Mouse (Mus musculus): ENCODE results near the gene Pou2f1. TPM values are rescaled to one million over a fixed set of nuclear protein-coding genes. Genes with fewer than 3 reads are reported as not detected.
"Not testable (repeated sequence)": the region's sequence is repeated elsewhere in the genome, so short reads cannot be mapped to it uniquely, and the experiment has no call there.

The Pou2f1 gene
- polyA plus RNA-seq, 1 experiment from 2014 or later = 28.0 TPM

DNA sequence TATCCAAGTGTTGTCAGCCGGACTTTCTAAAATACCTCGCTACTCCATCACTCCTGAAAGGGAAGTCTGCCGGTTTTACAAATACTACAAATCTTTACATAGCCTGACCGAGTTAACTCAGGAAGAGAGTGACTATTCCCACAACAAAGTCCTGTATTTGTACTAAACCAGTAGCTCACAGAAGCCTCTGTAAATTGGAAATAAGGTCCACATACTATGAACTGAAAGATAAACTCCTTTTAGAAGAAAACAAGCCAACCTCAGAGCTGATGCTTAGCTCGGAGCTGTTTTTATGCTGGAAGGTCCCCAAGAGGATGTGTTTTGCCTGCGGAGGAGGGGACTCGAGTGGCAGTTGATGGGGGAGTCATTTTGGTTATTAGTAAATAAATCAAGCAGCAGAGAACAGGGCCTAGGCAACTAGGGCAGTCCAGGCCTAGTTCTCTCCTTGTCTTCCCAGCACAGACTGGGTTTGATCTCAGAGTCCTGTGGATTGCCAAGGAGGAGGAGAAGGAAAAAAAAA is 1.8 kb downstream of the Pou2f1 start:
- 13% methylated on average over 7 of the region's 7 CpGs for WGBS
- H3K4me3 ChIP-seq = peak overlapping the region; percentile 82
- no peaks in the 10 kb centered on the region for H3K9me3 ChIP-seq (replicated peaks)
- H3K27ac ChIP-seq (replicated peaks) = peak overlapping the region; percentile 99
- H3K4me1 ChIP-seq = peaks cover 49% of the 10 kb centered on the region
- peak; percentile 19 for DNase-seq (ENCODE audit: low spot score)
- no peaks in the 10 kb centered on the region for H3K27me3 ChIP-seq (ENCODE audit: low read depth, poor library complexity, severe bottlenecking)
- no peaks in the 10 kb centered on the region for H3K36me3 ChIP-seq

DNA sequence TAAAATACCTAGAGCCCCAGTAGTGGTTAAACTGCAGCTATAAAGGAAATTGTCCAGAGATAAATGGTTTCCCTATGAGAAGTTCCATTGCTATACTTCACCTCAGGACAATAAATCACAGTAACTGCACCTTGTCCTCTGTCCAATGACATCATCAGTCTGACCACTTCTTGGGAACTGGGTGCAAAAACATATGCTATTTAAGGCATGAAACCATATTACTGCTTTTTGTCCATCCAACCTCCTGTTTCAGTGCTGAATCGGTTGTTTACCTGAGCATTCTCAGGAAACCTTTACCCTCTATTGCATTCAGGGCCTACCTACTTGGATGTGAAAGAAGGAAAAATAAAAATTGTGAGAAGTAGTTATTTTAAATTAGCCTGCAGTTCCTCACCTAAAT is 2.8 kb downstream of the Pou2f1 start:
- Histone ChIP-seq H3K36me3 (no peaks in the 10 kb centered on the region), H3K27me3 (ENCODE audit: low read depth, poor library complexity, severe bottlenecking) (no peaks in the 10 kb centered on the region), H3K27ac (replicated peaks) (no peak overlapping the region), H3K9me3 (replicated peaks) (no peaks in the 10 kb centered on the region), H3K4me1 (peaks cover 49% of the 10 kb centered on the region), H3K4me3 (no peak overlapping the region)
- 90% methylated on average over 1 of the region's 1 CpGs for WGBS
- no peak for DNase-seq (ENCODE audit: low spot score)

DNA sequence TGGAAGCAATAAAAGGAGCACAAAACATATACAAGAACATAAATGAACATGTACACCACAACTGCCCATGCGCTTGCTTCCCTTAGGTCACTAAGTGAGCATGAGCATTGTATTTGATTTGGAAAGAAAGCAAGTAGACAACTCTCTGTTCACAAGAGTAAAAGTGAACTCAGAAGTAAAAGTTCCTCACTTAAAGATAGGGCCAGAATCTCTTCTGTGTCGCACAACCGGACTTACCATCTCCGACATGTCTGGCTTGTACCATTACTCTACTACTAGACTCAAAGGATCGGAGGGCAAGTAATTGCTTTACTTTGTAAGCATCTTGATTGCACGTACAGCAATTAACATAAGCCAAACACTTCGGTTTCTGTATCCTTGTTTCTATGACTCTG is 6.8 kb downstream of the Pou2f1 start:
- Histone ChIP-seq H3K4me3 (no peak overlapping the region), H3K9me3 (replicated peaks) (no peaks in the 10 kb centered on the region), H3K4me1 (peaks cover 47% of the 10 kb centered on the region), H3K27me3 (ENCODE audit: low read depth, poor library complexity, severe bottlenecking) (no peaks in the 10 kb centered on the region), H3K27ac (replicated peaks) (no peak overlapping the region), H3K36me3 (no peaks in the 10 kb centered on the region)
- no peak for DNase-seq (ENCODE audit: low spot score)
- WGBS = 96% methylated on average over 7 of the region's 7 CpGs

DNA sequence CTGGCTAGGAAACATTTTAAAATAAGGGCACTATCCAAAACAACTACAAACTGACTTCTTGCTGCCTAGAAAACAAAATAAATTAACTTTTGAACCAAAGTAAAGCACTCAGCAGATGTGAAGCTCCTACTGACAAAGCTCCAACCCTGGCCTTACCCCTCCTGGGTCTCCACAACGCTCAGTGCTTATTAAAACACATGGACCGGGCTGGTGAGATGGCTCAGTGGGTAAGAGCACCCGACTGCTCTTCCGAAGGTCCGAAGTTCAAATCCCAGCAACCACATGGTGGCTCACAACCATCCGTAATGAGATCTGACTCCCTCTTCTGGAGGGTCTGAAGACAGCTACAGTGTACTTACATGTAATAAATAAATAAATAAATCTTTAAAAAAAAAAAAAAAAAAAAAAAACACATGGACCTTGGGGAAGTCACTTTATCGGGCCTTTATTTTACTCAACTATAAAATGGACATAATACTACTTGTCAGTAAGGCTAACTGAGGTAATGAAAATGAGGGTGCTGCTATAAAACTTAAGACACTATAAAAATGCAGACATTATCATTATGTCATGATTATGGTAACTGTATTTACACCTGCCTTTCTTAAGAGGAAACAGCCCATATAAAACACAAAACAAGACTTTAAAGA is 7.3 kb downstream of the Pou2f1 start:
- not testable (repeated sequence) for H3K27ac ChIP-seq (replicated peaks); DNase-seq (ENCODE audit: low spot score); H3K27me3 ChIP-seq (ENCODE audit: low read depth, poor library complexity, severe bottlenecking); H3K36me3 ChIP-seq; H3K9me3 ChIP-seq (replicated peaks); H3K4me3 ChIP-seq
- peaks cover 42% of the 10 kb centered on the region for H3K4me1 ChIP-seq
- 93% methylated on average over 7 of the region's 7 CpGs for WGBS

DNA sequence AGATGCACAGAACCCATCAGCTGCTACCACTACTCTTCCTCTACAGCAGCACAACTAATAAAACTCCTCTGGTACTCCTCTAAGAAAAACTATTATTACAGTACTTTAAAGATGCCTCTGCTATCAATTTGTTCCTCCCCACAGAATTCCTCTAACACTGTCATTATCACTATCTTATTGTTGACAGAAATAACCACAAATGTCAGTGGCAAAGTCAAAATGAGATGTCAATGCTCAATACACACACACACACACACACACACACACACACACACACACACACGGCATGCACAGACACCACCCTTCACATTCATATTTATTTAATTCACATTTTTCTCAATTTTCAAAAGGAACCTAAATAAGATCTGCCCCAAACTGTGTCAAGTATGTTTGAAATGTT is 8.2 kb downstream of the Pou2f1 start:
- Histone ChIP-seq H3K27me3 (ENCODE audit: low read depth, poor library complexity, severe bottlenecking) (no peaks in the 10 kb centered on the region), H3K36me3 (no peaks in the 10 kb centered on the region), H3K4me3 (no peak overlapping the region), H3K4me1 (peaks cover 33% of the 10 kb centered on the region), H3K9me3 (replicated peaks) (no peaks in the 10 kb centered on the region), H3K27ac (replicated peaks) (no peak overlapping the region)
- no peak for DNase-seq (ENCODE audit: low spot score)
- WGBS = 88% methylated on average over 1 of the region's 1 CpGs

DNA sequence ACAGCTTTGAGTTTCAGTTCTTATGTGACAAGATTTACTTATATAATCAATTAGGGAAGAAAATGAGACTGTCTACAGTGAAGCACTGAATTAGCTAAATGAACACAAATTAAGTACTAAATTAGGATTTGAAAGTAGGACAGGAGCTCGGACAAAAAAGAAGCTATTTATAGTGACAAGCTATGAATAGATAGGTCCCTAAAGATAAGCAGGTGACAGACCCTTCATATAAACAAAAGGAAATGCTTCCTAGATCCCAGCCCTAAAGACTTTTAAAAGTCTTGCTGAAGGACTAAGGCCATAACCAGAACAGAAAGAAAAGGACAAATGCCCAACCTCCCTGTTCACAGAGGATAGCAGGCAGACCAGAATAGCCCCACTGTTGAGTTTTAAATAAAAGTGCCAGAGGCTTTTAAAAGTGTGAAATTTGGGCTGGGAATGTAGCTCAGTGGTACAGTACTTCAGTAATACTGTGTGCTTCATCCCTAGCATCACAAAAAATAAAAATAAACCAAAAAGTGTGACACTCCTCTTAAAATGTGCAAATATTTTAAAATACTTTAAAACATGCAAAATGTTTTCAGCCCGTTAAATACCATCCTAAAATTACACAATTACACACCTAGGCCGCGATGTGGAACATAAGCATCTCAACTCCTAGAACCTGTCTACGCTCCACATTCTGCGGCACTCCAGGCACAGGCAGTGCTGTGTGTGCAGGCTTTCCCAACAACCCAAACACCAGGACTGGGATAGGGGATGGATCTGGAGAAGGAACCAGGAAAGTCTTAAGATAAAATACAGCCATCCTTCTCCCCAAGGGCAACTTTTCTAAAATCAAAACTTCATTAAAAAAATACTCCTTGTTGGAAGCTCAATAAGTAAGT is 9.0 kb downstream of the Pou2f1 start:
- no peak for DNase-seq (ENCODE audit: low spot score)
- Histone ChIP-seq H3K27me3 (ENCODE audit: low read depth, poor library complexity, severe bottlenecking) (no peaks in the 10 kb centered on the region), H3K36me3 (no peaks in the 10 kb centered on the region), H3K4me3 (no peak overlapping the region), H3K27ac (replicated peaks) (no peak overlapping the region), H3K4me1 (peaks cover 25% of the 10 kb centered on the region), H3K9me3 (replicated peaks) (no peaks in the 10 kb centered on the region)
- 90% methylated on average over 6 of the region's 6 CpGs for WGBS

DNA sequence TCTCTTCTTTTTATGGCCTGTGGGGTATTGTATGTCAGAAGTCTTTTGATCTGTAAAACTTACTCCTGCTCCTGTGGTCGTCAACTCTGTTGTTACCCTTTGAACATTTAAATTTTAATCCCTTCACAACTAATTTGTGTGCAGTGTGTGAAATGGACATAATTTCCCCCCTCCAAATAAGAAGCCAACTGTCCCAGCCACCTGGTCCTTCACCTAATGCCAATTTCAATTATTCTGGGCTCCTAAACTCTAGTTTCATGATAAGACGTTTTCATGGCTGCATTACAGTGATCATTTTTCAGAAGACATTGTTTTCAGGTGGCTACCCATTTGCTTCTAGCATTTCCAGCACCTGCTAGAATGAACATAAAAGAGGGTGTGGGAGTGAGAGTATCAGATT is 13.9 kb downstream of the Pou2f1 start:
- peaks cover 4% of the 10 kb centered on the region; the same call in 1 of the 2 replicates for H3K4me1 ChIP-seq
- no peak overlapping the region for H3K27ac ChIP-seq (replicated peaks)
- no peak for DNase-seq (ENCODE audit: low spot score)
- WGBS = 86% methylated on average over 2 of the region's 2 CpGs
- 0 out of 2 replicates have a peak, but pooled peaks cover 3% of the 10 kb centered on the region for H3K36me3 ChIP-seq
- H3K27me3 ChIP-seq (ENCODE audit: low read depth, poor library complexity, severe bottlenecking) = no peaks in the 10 kb centered on the region
- no peaks in the 10 kb centered on the region for H3K9me3 ChIP-seq (replicated peaks)
- H3K4me3 ChIP-seq = no peak overlapping the region

DNA sequence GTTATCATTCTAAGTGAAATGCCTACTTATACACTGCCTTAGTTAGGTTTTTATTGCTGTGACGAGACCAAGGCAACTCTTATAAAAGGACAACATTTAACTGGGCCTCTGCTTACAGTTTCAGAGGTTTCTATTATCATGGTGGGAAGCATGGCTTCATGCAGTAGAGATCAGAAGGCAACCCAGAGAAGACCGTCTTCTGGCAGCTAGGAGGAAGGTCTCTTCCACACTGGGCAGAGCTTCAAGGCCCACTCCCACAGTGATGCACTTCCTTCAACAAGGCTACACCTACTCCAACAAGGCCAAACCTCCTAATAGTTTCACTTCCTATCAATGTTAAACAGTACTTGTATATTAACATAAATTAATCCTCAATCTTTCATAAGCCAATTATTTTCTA is 14.4 kb downstream of the Pou2f1 start:
- Histone ChIP-seq H3K4me1 (peaks cover 4% of the 10 kb centered on the region; the same call in 1 of the 2 replicates), H3K27me3 (ENCODE audit: low read depth, poor library complexity, severe bottlenecking) (no peaks in the 10 kb centered on the region), H3K9me3 (replicated peaks) (no peaks in the 10 kb centered on the region), H3K36me3 (0 out of 2 replicates have a peak, but pooled peaks cover 3% of the 10 kb centered on the region), H3K4me3 (no peak overlapping the region), H3K27ac (replicated peaks) (no peak overlapping the region)
- DNase-seq (ENCODE audit: low spot score) = no peak
- WGBS = 95% methylated on average over 2 of the region's 2 CpGs

DNA sequence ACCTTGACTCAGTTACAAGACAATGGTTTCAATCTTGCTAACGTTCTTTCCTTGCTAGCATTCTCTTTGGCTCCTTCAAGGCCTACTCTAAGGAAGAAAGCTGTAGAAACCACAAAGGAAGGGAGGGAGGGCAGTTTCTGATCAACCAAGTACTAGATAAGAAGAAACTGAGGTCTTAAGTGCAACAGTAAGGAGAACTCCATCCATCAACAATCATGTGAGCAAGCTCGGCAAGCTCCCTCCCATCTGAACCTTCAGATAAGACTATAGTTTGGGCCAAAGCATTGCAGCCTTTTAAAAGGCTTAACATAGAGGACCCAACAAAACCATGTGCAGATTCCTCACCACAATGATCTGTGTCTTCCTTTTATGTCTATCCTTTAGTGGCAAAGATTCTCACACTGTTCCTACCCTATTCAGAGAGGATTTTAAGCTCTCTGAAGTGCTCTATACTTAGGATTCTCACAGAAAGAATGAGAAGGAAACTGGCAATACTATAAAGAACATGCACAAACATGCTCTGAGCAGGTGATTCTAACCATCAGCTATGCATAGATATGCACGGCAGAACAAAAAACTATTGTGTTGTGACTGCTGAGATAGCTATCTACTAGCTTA is 16.6 kb downstream of the Pou2f1 start:
- WGBS = 77% methylated on average over 3 of the region's 3 CpGs
- Histone ChIP-seq H3K36me3 (0 out of 2 replicates have a peak, but pooled peaks cover 3% of the 10 kb centered on the region), H3K4me3 (no peak overlapping the region), H3K27me3 (ENCODE audit: low read depth, poor library complexity, severe bottlenecking) (no peaks in the 10 kb centered on the region), H3K4me1 (peaks cover 4% of the 10 kb centered on the region; the same call in 1 of the 2 replicates), H3K9me3 (replicated peaks) (no peaks in the 10 kb centered on the region), H3K27ac (replicated peaks) (no peak overlapping the region)
- no peak for DNase-seq (ENCODE audit: low spot score)

DNA sequence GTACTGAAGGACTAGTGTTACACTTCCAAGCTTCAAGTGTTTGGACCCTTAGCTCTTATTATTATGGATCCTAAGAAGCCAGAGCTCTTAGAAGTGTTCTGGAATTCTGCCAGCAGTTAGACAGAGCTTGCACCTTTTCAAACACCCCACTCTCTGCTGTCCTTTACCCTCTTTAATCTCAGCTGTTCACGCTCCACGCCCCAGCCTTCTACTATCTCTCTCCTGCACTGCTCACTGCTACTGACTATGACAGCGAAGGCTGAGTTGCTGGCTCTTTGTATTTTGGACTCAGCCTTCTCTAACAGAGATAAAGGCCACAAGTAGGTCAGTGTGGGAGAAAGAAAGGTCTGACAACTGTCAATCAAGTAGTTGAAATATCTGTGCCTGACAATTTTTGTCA is 17.3 kb downstream of the Pou2f1 start:
- Histone ChIP-seq H3K4me1 (peaks cover 4% of the 10 kb centered on the region; the same call in 1 of the 2 replicates), H3K27ac (replicated peaks) (no peak overlapping the region), H3K4me3 (no peak overlapping the region), H3K9me3 (replicated peaks) (no peaks in the 10 kb centered on the region), H3K27me3 (ENCODE audit: low read depth, poor library complexity, severe bottlenecking) (no peaks in the 10 kb centered on the region), H3K36me3 (0 out of 2 replicates have a peak, but pooled peaks cover 3% of the 10 kb centered on the region)
- 89% methylated on average over 3 of the region's 3 CpGs for WGBS
- no peak for DNase-seq (ENCODE audit: low spot score)

DNA sequence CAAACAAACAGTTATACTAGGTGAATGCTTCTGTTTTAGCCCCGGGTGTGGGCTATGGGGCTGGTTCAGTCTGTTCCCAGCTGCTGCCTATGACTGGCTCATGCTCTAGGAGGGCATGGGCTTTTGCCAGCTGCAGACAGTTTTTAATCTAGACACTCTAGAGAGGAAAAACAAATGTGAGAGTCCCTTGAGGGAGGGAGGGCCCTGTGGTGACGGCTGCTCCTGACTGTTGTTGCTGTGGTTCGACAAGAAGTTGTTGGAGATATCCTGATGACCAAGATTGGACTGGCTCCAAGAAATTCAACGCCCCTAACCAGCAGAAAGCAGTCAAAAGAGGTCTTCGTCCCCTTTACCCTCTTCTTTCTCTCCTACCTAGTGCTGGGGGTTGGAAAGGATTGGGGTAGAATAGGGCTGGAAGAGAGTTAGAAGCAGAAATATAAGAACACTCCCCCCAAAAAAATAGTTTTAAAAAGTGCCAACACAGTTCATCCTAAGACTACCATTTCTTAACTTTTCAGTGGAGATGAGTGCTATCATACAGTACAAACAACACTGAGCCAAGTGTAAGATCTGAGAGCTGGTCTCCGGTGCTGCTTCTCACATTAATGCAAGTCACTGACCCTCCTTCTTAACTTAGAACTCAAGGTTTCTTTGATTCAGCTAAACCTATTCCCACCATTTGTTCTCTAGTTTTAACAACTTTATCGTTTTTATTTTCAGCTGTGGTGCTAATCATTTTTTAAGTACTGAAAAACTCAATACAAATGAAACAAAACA is 25.6 kb downstream of the Pou2f1 start:
- no peaks in the 10 kb centered on the region for H3K27me3 ChIP-seq (ENCODE audit: low read depth, poor library complexity, severe bottlenecking)
- no peak overlapping the region for H3K27ac ChIP-seq (replicated peaks)
- H3K4me3 ChIP-seq = no peak overlapping the region
- 82% methylated on average over 7 of the region's 7 CpGs for WGBS
- H3K4me1 ChIP-seq = peaks cover 4% of the 10 kb centered on the region; the same call in 1 of the 2 replicates
- DNase-seq (ENCODE audit: low spot score) = no peak
- no peaks in the 10 kb centered on the region for H3K9me3 ChIP-seq (replicated peaks)
- H3K36me3 ChIP-seq = peaks cover 4% of the 10 kb centered on the region
